Mouse (Mus musculus): ENCODE measurements around the gene Stard13.

- no peak for TF ChIP-seq POLR2A (IDR thresholded peaks at IDR 0.05; ENCODE audit: insufficient read depth, low read depth, low read length)
- TF ChIP-seq CTCF (IDR thresholded peaks at IDR 0.05; ENCODE audit: insufficient read depth, low read depth, low read length): no peak
Observed at GRCm38 (mm10) chr5:151261558-151261957, 27.9 kb upstream of the Stard13 start.
